Mouse (Mus musculus) 3134 (cell line): ENCODE data around the gene Nfib.

Experiments used
- DNase-seq: peaks from one replicate; pipeline ENCODE4 v3.0.0-alpha.2; 2011; ENCODE audit warnings: low spot score; ENCODE audit not compliant: insufficient read length; ENCODE audit errors: extremely low read depth

The Nfib gene

DNA sequence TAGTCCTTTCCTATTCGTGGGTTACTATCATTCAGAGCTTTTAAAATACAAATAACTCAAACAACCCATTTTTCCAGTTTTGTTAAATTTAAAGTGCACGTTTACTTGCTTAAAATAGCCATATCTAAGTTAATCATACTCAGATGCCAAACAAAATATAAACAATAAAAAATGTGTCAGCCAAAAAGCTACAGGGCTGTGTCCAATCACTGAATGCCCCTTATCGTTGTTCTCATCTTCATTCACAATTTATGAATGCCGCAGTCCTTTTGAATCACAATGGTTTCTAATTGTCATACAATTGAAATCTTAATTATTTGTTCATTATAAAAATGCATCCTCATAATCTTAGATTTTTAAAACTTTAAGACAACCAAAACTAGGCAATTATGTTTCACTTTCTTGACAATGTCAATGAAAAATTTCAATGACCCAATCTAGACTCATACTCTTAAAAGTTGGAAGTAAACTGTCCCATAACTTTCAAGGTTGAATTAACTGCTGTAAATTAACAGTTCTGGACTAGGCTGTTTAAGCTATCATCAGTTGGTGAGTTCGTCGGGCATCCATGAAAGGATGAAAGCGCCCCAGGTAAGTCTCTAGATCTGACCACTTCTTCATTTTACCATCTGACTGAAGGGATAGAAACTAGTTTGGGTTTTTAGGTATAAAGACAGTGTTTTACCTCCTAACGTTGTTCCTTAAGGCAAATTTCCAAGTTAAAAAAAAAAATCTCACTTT lies 202.1 kb downstream of the Nfib start:
- no peak for DNase-seq

DNA sequence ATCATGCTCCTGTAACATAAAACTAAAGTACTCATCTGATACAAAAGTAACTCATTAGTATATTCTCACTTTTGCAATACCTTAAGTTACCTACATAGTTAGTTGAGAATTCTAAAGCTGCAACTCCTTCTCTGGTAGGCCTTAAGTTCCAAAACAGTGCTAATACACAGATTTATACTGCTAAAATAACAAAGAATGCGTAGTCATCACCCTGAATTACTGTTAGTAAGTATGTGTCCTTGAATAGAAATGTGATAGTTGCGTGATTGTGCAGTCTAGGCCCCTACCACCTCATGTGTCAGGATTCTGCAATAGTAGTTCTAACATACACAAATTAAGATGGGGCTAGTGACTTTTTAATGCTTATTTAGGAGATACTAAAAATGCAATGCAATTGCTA lies 202.9 kb downstream of the Nfib start:
- no peak for DNase-seq

GRCm38 (mm10) chr4:82502012-82502411 lies 203.5 kb downstream of the Nfib start:
- no peak for DNase-seq

- DNase-seq = no peak
Observed at GRCm38 (mm10) chr4:82500578-82501098, 204.9 kb downstream of the Nfib start.

DNA sequence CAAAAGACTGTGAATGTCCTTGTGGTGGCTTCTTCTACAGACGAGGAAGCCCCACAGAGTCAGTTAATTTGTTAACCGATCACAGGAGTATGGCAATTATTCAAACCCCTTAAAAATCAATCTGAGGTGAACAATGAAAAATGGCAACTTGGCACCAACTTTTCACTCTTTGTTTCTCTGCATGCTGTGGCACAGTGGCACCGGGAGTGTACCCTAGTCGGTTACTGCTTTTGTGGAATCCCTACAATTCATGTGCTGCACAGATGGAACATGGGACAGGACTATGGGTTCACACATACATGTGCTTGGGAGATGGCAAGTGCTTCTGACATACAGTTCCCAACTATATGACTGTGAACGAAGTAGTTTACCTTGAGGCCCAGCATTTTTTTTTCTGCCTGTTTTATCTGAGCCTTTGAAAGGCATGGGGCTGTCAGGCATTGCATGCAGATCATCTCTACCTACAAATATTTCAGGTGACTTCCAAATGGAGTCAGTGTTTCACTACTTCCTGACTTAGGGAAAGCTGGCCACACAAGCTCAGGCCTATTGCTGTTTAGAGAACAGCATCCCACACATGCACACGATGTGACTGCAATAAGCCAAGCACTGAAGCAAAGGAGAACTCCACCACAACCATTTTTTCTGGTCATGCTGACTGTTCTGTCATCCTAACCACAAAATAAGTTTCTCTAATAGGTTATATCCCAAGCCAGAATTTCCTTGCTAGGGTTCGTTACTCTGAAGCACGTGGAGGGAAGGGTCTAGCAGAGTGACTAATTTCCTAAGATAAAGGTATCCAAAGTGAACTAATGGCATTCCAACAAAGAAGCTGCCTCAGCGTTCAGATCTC lies 205.6 kb downstream of the Nfib start:
- no peak for DNase-seq

GRCm38 (mm10) chr4:82499238-82499637 lies 206.3 kb downstream of the Nfib start:
- DNase-seq = no peak

GRCm38 (mm10) chr4:82497671-82498631 lies 207.6 kb downstream of the Nfib start:
- DNase-seq = no peak

DNA sequence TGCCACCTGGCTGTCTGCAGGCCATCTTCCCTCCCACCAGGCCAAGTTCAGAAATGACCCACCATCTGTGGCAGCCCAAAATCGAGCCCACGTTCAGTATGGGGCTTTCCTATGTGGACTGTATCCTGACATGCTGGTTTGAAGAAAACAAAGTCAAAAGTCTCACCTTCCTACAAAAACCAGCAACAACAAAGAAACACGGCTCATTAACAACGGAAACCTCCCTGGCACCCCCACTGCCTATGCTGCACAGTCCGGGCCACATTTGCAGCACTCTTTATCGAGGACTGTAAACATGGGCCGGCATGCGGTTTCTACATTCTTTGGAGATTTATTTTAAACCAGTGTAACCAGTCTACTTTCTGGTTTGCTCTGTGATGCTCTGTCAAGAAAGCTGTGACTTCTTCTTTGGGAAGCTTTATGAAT lies 208.4 kb downstream of the Nfib start:
- DNase-seq = no peak

DNA sequence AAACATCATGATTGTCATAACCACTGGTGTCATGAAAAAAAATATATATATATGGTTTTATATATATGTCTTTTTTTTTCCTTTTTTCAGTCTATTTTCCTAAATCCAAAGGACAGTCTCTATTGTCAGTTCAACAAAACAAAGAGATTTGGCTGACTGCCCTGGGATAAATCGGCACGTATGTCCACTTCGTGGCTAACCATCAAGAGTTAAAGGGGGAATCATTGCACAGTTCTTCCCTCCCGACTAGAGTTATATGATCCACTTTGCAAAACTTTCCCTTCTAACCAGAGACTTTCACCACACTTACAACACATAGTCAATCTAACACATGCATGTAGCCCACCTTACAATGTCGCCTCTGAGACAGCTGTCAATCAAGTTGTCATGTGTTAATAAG lies 209.2 kb downstream of the Nfib start:
- DNase-seq = no peak

DNA sequence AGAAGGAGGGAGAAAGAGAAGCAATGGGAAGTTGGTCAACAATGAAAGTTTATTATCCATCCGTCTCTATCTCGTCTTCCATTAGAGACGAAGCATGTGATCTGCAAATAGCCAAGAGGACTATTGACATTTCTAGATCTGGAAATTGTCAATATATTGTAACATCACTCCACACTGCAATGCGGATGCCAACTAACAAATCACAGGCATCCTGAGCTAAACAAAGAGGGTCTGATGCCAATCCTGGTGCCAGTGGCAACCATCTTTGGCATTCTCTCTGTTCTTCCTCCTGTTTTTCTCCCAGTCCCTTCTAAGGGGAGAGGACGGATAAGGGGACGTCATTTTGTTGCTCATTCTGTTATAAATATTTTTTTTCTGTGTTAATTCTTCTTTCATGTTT lies 209.9 kb downstream of the Nfib start:
- DNase-seq = no peak

- DNase-seq = no peak
Observed at GRCm38 (mm10) chr4:82494829-82495228, 210.7 kb downstream of the Nfib start.

DNA sequence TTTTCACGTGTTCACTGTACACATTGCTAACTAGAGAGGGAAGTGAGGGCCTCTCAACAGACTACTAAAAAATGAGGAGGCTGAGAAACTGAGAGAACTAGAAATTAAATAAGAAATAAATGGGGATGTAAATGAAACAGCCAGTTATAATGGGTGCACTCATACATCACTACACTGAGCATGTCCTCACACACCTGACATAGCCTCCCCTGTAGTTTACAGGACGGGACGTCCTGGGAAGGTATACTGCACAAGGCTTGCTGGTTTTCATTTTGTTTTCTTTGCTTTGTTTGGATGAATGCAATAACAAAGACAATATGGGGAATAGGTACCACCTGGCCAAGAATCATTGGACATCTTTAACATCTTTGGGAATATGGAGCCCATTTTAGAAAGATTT lies 211.1 kb downstream of the Nfib start:
- DNase-seq = no peak

GRCm38 (mm10) chr4:82493865-82494264 lies 211.7 kb downstream of the Nfib start:
- DNase-seq = no peak

DNA sequence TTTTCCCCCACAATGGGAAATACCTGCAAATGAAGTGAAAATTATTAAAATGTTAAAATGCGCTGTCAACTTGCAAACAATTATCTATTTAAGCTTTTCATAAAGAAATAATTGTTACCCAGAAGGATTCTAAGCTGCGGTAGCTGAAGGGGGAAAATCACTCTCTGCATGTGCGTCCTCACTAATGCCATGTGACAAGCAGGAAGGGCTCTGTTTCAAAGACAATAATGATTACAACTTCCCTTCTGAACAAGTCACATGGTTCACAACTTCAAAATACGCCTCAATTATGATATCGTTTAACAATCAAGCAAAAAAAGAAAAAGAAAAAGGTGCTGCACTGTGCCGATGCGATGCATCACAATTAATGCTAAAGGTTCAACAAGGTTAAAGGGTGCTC lies 212.2 kb downstream of the Nfib start:
- no peak for DNase-seq

DNA sequence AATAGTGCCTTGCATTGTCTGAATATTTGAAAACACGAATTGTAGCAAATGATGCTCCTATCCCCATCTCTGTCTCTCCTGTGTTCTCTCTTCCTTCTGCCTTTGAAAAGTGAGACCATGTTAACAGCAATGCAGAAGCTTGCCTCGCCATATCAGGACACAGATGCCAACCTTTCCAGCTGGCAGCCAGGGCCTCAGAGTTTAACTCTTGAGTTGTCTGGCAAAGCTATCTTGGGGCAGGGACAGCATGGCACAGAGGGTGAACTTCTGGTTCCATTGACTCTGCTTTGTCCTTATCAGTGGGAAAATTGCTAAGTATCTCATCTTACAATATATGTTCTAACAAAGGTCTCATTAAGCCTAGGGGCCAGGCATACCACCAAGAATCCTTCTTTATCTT lies 212.8 kb downstream of the Nfib start:
- DNase-seq = no peak

DNA sequence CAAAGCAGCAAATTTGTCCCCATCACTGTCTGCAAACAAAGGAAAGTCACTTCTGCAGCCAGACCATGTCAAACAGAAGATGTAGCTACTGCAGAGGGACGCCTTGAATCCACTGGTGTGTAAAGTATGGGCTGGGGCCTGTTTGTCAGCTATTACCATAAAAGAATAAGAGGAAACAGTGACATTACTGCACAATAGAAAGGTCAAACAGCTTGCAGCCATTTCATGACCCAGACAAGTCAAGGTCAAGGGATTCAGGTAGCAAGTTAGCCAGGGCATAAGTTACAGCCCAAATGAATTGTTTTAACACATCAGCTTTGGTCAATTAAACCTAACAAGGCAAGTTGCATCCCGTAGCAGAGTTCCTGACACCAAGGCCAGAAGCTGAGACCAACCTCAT lies 215.6 kb downstream of the Nfib start:
- no peak for DNase-seq

DNA sequence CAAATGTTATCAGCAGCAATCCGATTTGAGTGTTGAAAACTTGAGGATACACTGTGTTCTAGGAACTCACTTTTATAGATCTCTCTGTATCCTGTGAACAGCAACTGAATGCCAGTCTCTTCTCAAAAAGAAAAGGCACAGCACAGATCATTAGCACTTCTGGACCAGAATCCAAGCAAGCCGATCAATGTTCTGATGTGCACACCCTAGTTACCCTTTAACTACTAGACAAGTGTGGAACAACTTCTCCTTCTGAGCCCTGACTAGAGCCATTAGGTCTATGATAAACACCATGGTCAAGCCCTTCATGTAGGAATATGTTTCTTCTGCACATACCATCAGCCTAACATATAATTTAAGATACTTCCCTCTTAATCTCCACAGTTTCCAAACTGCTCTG lies 219.6 kb downstream of the Nfib start:
- DNase-seq = no peak

GRCm38 (mm10) chr4:82483871-82484270 lies 221.7 kb downstream of the Nfib start:
- DNase-seq = no peak

DNA sequence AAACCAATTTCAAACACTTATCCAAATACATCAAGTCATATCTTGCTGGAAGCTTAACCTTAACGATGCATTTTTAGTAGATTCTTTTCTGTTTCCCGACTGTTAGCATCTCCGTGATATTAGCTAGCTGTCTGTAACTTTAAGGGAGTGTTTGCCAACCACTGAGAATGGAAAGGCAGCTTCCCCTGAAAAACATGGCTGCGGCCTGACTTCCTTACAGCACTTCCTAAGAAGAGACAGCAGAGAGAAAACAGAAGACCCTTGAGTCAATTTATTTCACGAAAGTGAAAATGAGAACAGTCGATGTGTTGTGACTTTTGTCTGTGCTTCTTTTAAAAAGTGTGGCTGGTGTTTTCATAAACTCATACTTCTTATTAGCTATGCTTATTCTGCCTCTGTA lies 222.3 kb downstream of the Nfib start:
- no peak for DNase-seq

DNA sequence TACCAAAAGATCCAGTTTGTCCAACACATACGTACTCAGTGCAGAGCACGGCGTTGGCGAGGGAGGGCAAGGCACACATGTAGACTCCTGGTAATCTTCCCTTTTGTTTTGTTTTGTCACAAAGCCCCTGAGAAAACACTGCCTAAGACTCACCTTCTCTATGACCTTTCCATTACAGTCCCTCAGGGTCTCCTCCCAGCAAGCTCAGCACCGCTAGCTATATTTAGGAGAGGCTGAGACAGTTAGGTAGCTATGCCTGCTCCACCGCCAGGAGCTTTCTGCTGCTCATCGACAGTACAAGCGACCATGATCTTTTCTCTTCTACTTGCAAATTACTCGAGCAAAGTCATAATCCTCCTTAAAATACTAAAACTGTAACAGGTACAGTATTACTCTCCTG lies 224.9 kb downstream of the Nfib start:
- DNase-seq = no peak

- no peak for DNase-seq
Observed at GRCm38 (mm10) chr4:82479394-82479793, 226.2 kb downstream of the Nfib start.
